Mouse (Mus musculus) CH12.LX (cell line): ENCODE data around the gene Ccdc171. TPM values are rescaled to one million over a fixed set of nuclear protein-coding genes. Genes with fewer than 3 reads are reported as not detected.

Experiments used
- DNase-seq: peaks from one replicate; pipeline ENCODE4 v3.0.0-alpha.2; 2013; ENCODE audit errors: extremely low read depth
- H3K27ac ChIP-seq: 2 replicates; pipeline ENCODE4 v1.5.1; 2012; ENCODE audit warnings: low read depth, mild to moderate bottlenecking, control low read depth, moderate library complexity; ENCODE audit not compliant: insufficient read depth
- H3K27me3 ChIP-seq: replicated peaks from 2 replicates; pipeline ENCODE3; 2012; ENCODE audit warnings: inconsistent platforms
- H3K36me3 ChIP-seq, 2 experiments: replicated peaks in 1 of 2; 2 replicates each; pipeline versions ENCODE3 to v1.6.1; 2012; ENCODE audit warnings: inconsistent platforms in 1 of 2, low read length in 1 of 2, mild to moderate bottlenecking in 1 of 2, mixed read lengths in 1 of 2, moderate library complexity in 1 of 2; ENCODE audit not compliant: control insufficient read depth in 1 of 2, insufficient read depth in 1 of 2
- H3K4me1 ChIP-seq, 2 experiments: 2 replicates each; pipeline ENCODE4 v1.6.1; 2012; ENCODE audit warnings: inconsistent platforms in 1 of 2, moderate library complexity in 1 of 2; ENCODE audit not compliant: insufficient read depth in 2 of 2, control insufficient read depth in 1 of 2
- H3K4me2 ChIP-seq: 2 replicates; pipeline ENCODE4 v1.6.1; 2012; ENCODE audit warnings: low read depth, mild to moderate bottlenecking, control low read depth; ENCODE audit not compliant: poor library complexity, insufficient read depth, severe bottlenecking
- H3K4me3 ChIP-seq, 3 experiments: fragments of 150-350 bp in 1 of 3; sonication (generic) in 1 of 3; replicated peaks in 1 of 3; 2 replicates each; pipeline versions ENCODE3 to v1.5.1; 2011 to 2012; ENCODE audit warnings: low read depth in 2 of 3, low read length in 2 of 3, mild to moderate bottlenecking in 2 of 3, moderate library complexity in 2 of 3, control low read depth in 1 of 3, improper control_type of control experiment in 1 of 3, inconsistent platforms in 1 of 3, mixed read lengths in 1 of 3; ENCODE audit not compliant: poor library complexity in 1 of 3
- H3K79me2 ChIP-seq: replicated peaks from 2 replicates; pipeline ENCODE4 v1.6.1; 2012; ENCODE audit warnings: mild to moderate bottlenecking, moderate library complexity; ENCODE audit not compliant: control insufficient read depth, poor library complexity, insufficient read depth, severe bottlenecking; ENCODE audit errors: extremely low read depth
- H3K9ac ChIP-seq: 2 replicates; pipeline ENCODE4 v1.6.1; 2012; ENCODE audit warnings: low read depth, mild to moderate bottlenecking, control low read depth, moderate library complexity; ENCODE audit not compliant: insufficient read depth
- H3K9me3 ChIP-seq: replicated peaks from 2 replicates; pipeline ENCODE3; 2012; ENCODE audit warnings: low read length, inconsistent platforms, mixed read lengths
- BHLHE40 ChIP-seq: IDR thresholded peaks from 2 replicates; pipeline ENCODE4 v1.6.1; 2011; ENCODE audit warnings: mild to moderate bottlenecking, low read depth, low read length, improper control_type of control experiment
- CHD1 ChIP-seq: IDR thresholded peaks from 2 replicates; pipeline ENCODE4 v1.6.1; 2012; ENCODE audit warnings: low read depth, low read length, improper control_type of control experiment, inconsistent platforms
- CTCF ChIP-seq, 2 experiments: IDR thresholded peaks in 1 of 2; conservative IDR thresholded peaks in 1 of 2; 2 replicates each; pipeline ENCODE4 v1.5.1; 2011 to 2012; ENCODE audit warnings: low read depth in 2 of 2, low read length in 2 of 2, improper control_type of control experiment in 1 of 2, inconsistent platforms in 1 of 2, mild to moderate bottlenecking in 1 of 2, moderate library complexity in 1 of 2
- E2F4 ChIP-seq: IDR thresholded peaks from 2 replicates; pipeline ENCODE4 v1.6.1; 2011; ENCODE audit warnings: low read depth, low read length, improper control_type of control experiment; ENCODE audit not compliant: insufficient replicate concordance
- ELF1 ChIP-seq: IDR thresholded peaks from 2 replicates; pipeline ENCODE4 v1.6.1; 2014; ENCODE audit warnings: low read depth, mild to moderate bottlenecking, inconsistent platforms, low read length, improper control_type of control experiment
- ETS1 ChIP-seq: conservative IDR thresholded peaks from 2 replicates; pipeline ENCODE4 v1.6.1; 2012; ENCODE audit warnings: low read depth, mild to moderate bottlenecking, inconsistent platforms, low read length, improper control_type of control experiment, moderate library complexity
- HCFC1 ChIP-seq: IDR thresholded peaks from 2 replicates; pipeline ENCODE4 v1.6.1; 2012; ENCODE audit warnings: low read depth, mild to moderate bottlenecking, inconsistent platforms, low read length, improper control_type of control experiment
- IRF4 ChIP-seq: IDR thresholded peaks from 2 replicates; pipeline ENCODE4 v1.6.1; 2014; ENCODE audit warnings: low read depth, mild to moderate bottlenecking, inconsistent platforms, low read length, improper control_type of control experiment
- JUND ChIP-seq: conservative IDR thresholded peaks from 2 replicates; pipeline ENCODE4 v1.6.1; 2011; ENCODE audit warnings: low read depth, low read length, improper control_type of control experiment
- KAT2A ChIP-seq: IDR thresholded peaks from 2 replicates; pipeline ENCODE4 v1.6.1; 2012; ENCODE audit warnings: low read length, improper control_type of control experiment, inconsistent platforms; ENCODE audit not compliant: insufficient replicate concordance
- MAZ ChIP-seq: IDR thresholded peaks from 2 replicates; pipeline ENCODE4 v1.6.1; 2012; ENCODE audit warnings: low read depth, mild to moderate bottlenecking, inconsistent platforms, low read length, improper control_type of control experiment, moderate library complexity
- MEF2A ChIP-seq: IDR thresholded peaks from 2 replicates; pipeline ENCODE4 v1.6.1; 2014; ENCODE audit warnings: low read depth, mild to moderate bottlenecking, inconsistent platforms, low read length, improper control_type of control experiment, borderline replicate concordance
- MXI1 ChIP-seq: IDR thresholded peaks from 2 replicates; pipeline ENCODE4 v1.6.1; 2011; ENCODE audit warnings: mild to moderate bottlenecking, low read depth, low read length, improper control_type of control experiment
- NELFE ChIP-seq: IDR thresholded peaks from 2 replicates; pipeline ENCODE4 v1.6.1; 2011; ENCODE audit warnings: low read depth, low read length, improper control_type of control experiment
- POLR2A ChIP-seq: IDR thresholded peaks from 2 replicates; pipeline ENCODE4 v1.6.1; 2011; ENCODE audit warnings: low read depth, mild to moderate bottlenecking, improper control_type of control experiment, low read length
- RAD21 ChIP-seq: IDR thresholded peaks from 2 replicates; pipeline ENCODE4 v1.6.1; 2011; ENCODE audit warnings: low read depth, mild to moderate bottlenecking, low read length, improper control_type of control experiment, moderate library complexity
- SMC3 ChIP-seq: IDR thresholded peaks from 2 replicates; pipeline ENCODE4 v1.6.1; 2011; ENCODE audit warnings: low read depth, low read length, improper control_type of control experiment
- UBTF ChIP-seq: IDR thresholded peaks from 2 replicates; pipeline ENCODE4 v1.6.1; 2012; ENCODE audit warnings: low read depth, mild to moderate bottlenecking, inconsistent platforms, low read length, improper control_type of control experiment, moderate library complexity
- USF1 ChIP-seq: IDR thresholded peaks from 2 replicates; pipeline ENCODE4 v1.6.1; 2014; ENCODE audit warnings: low read depth, mild to moderate bottlenecking, inconsistent platforms, low read length, improper control_type of control experiment
- ZC3H11A ChIP-seq: IDR thresholded peaks from 2 replicates; pipeline ENCODE4 v1.6.1; 2012; ENCODE audit warnings: low read depth, mild to moderate bottlenecking, inconsistent platforms, low read length, improper control_type of control experiment
- ZKSCAN1 ChIP-seq: IDR thresholded peaks from 2 replicates; pipeline ENCODE4 v1.6.1; 2012; ENCODE audit warnings: low read depth, inconsistent platforms, low read length, improper control_type of control experiment, borderline replicate concordance
- dilution Hi-C: fragments of 300-500 bp; cut with MboI; formaldehyde crosslinking; loops from 2 replicates; pipeline ENCODE4 v1.14.3; 2020; ENCODE audit warnings: low sequenced_read_pairs; ENCODE audit not compliant: extremely low pct_unique_long_range_greater_than_20kb, extremely low pct_ligation_motif_present
- in situ Hi-C: fragments of 300-500 bp; cut with MboI; formaldehyde crosslinking; loops from 3 replicates; pipeline ENCODE4 v1.14.3; 2019; ENCODE audit warnings: low sequenced_read_pairs, low pct_ligation_motif_present, low pct_unique_long_range_greater_than_20kb, mixed read lengths
- polyA plus RNA-seq: library from polyadenylated mRNA; unstranded; fragments of >175 nt; gene quantifications from 2 replicates; pipeline ENCODE4 v1.2.1, GENCODE M21; 2012; ENCODE audit warnings: low read depth; ENCODE audit not compliant: insufficient read length
- total RNA-seq, 2 experiments: library from RNA; depleted of rRNA; stranded (reverse); fragments of 300-350 nt in 1 of 2; fragments of >200 nt in 1 of 2; gene quantifications; 2 replicates each; pipeline ENCODE4 v1.2.3; 2012 to 2014

Gene Ccdc171
- total and polyA plus RNA-seq, 3 experiments: 0.93 to 2.2 (median 1.5) TPM

GRCm38 (mm10) chr4:83794315-83794922 is 269.1 kb downstream of the Ccdc171 start:
- DNase-seq: peak; percentile 49
- TF ChIP-seq MAZ (no peak), NELFE (no peak), MXI1 (no peak), UBTF (no peak), KAT2A (no peak), IRF4 (no peak), CTCF (conservative IDR thresholded peaks at IDR 0.05 in 1 of 2, IDR thresholded peaks at IDR 0.05 in 1 of 2; ENCODE audit: low read depth in 2 of 2, low read length in 2 of 2) (peak; percentile 58 to 71), RAD21 (peak; percentile 76), POLR2A (no peak), MEF2A (no peak), E2F4 (no peak), HCFC1 (no peak), ETS1 (no peak), ZC3H11A (no peak), BHLHE40 (no peak), SMC3 (peak; percentile 49), ELF1 (no peak)
- no peak overlapping the region for H3K4me2 ChIP-seq

GRCm38 (mm10) chr4:83794930-83795459 is 269.6 kb downstream of the Ccdc171 start:
- TF ChIP-seq JUND: no peak
- TF ChIP-seq BHLHE40: no peak
- no peak for TF ChIP-seq MAZ
- TF ChIP-seq ZKSCAN1: no peak
- TF ChIP-seq CHD1: no peak
- TF ChIP-seq USF1: no peak
- no peak for TF ChIP-seq MXI1
- TF ChIP-seq E2F4: no peak
- no peaks in the 10 kb centered on the region for H3K4me1 ChIP-seq
- H3K4me3 ChIP-seq: no peak overlapping the region
- DNase-seq: no peak
- in situ Hi-C loops (no loop called here), dilution Hi-C loops (no loop called here)
- no peak overlapping the region for H3K27ac ChIP-seq
- H3K79me2 ChIP-seq: no peaks in the 10 kb centered on the region
- no peak overlapping the region for H3K9ac ChIP-seq
- H3K9me3 ChIP-seq: no peaks in the 10 kb centered on the region
- no peaks in the 10 kb centered on the region for H3K27me3 ChIP-seq
- H3K36me3 ChIP-seq: no peaks in the 10 kb centered on the region
- H3K4me2 ChIP-seq: no peak overlapping the region

More at GRCm38 (mm10) chr4:83794315-83794922, 269.1 kb downstream of the Ccdc171 start:
- H3K4me3 ChIP-seq: no peak overlapping the region
- in situ Hi-C loops: no loop called here
- H3K36me3 ChIP-seq: no peaks in the 10 kb centered on the region
- dilution Hi-C loops: no loop called here
- H3K9ac ChIP-seq: no peak overlapping the region
- H3K9me3 ChIP-seq: no peaks in the 10 kb centered on the region
- H3K4me1 ChIP-seq: 0 out of 4 replicates have a peak, but pooled peaks cover 0 to under 1% of the 10 kb centered on the region in 2 experiments
- H3K79me2 ChIP-seq: no peaks in the 10 kb centered on the region
- no peak overlapping the region for H3K27ac ChIP-seq
- no peaks in the 10 kb centered on the region for H3K27me3 ChIP-seq
